Mouse (Mus musculus) c-Kit-negative CD71-positive TER-119-positive erythroid progenitor cells, embryonic 14.5 days (primary cell): ENCODE measurements around the gene Trim52.
"Not testable (repeated sequence)": the region's sequence is repeated elsewhere in the genome, so short reads cannot be mapped to it uniquely, and the experiment has no call there.

ENCODE experiments used
- DNase-seq: peaks from one replicate; pipeline ENCODE4 v3.0.0-alpha.2; 2013; ENCODE audit warnings: low read depth, low spot score

Trim52 gene

DNA sequence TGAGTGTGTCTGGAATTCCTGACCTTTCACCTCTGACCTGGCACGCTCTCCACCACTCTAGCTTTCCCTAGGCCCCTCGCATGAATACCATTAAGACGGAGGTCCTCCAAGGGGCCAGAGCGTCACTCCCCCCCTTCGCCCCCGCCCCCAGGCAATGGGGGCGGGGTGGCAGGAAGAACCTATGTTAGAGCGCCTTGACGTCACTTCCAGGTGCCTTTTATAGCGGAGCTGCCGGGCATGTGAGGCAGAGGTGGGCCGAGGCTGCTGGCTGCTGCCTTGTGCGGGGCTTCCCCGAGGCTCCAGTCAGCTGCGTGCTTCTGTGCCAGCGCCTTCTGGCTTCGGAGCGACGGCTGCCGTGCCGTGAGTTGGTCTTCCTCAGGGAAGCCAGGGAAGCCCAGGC is at the start of gene Trim52:
TSS of gene Trim52 (plus strand) at position 219 of the 400 bp plus-strand sequence.
- DNase-seq, result no peak

DNA sequence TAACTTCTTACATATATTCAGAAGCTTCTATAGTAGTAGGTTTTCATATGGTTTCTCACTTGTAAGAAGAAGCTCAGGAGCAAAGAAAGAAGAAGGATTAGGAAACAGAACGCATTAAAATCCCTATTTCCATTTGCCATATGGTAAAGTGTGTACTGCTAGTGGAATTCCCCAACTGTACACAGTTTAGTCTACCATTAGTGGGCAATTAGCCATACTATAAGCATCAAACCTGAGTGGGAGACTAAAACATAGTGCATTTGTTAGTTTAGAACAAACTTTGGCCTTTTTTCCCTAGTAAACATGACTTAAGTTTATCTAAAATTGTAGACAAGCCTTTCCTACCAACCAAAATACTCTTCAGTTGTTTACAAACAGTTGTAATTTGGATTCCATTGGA is 33.4 kb upstream of the Trim52 start:
- no peak for DNase-seq

DNA sequence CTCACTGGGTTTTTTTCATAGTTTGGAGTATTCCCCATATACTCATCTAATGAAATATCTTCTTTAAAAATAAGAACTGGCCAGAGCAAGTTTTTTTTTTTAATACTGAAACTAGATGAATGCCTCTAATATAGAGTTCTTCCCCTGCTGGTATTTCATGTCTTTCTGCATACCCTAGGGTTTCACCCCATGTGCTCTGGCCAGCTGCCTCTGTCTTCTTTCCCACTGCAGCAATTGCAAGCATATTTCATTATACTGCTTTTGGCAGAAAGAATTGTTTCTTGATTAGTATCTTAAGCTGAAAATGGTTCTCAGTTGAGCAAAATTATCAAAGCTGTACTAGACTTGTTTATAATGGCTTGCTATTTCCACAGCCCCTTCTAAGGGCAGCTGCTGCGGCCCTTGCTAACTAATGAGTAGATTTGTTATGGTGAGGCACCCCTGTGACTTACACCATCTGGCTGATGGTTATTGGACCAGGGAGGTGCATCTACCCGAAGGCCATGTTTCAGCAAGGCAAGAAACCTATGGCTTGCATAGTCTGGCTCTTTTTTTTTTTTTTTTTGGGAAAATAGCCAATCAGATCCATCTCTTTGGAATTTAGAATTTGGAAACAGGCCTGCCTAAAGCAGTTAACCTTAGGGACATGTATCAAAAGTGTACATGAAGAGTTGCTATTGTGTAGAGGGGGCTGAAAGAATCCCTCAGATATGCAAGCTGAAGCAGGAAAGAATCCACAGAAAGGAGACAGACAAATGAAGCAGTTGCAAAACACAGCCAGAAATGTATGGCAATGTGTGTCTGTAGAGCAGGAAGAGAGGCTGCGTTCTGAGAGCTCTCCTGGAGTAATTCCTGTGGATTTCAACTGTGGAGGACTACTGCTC is 30.6 kb upstream of the Trim52 start:
- DNase-seq, result no peak

DNA sequence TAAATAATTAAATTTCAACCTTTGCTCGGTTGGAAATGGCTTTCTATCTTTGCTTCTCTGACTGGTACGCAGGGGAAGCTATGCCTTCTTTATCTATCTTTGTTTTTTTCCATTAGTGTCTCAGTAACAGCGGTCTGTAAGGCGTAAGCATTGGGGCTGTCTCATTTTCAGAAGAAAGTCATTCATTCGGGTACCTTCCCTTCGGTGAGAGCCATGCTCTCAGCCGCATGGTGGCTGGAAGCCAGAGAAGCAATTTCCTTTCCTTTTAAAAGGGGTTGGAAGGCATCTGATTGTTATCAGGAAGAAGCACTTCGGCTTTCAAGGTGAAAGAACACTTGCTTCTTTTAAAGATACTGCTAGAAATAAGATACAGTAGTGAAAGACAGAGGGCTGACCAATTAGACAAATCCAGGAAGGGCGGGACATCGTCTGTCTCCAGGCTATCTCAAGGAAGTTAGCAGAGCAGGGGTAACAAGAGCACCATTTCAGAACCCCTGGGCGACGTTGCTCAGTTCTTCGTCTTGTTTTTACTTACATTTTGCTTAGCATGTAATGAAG is 17.4 kb upstream of the Trim52 start:
- DNase-seq, result no peak

DNA sequence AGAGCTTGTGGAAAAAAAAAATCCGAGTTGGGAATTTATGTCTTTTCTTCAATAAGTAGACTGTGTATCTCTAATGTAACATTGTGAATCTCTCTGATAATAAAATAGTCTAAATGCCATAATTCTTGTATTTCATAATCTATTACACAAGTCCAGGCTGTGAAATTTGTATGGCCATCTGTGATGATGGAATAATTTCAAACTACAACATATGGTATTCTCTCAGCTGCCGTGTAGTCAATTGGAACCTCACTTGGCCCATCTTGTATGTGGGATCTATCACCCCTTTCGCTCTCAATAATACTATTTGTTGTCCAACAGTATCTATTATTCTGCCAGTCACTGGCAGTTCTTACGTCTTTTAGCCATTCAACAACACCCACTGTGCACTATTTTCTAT is 9.2 kb upstream of the Trim52 start:
- DNase-seq, result no peak

DNA sequence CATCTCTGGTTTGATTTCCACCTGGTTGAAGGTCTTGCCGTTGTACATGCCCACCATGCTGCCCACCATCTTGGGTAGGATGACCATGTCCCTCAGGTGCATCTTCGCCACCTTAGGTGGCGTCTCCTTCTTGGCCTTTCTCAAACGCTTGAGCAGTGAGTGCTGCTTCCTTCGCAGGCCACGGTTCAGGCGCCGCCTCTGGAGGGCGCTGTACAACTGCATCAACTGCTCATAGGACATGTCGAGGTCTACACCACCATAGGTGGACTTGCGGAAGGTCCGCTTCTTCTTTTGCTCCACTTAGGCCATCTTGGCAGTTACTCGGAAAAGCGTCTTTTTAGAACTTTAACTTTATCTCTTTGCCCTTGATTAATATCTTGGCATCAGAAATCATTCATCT is 5.1 kb upstream of the Trim52 start:
- DNase-seq, result no peak

DNA sequence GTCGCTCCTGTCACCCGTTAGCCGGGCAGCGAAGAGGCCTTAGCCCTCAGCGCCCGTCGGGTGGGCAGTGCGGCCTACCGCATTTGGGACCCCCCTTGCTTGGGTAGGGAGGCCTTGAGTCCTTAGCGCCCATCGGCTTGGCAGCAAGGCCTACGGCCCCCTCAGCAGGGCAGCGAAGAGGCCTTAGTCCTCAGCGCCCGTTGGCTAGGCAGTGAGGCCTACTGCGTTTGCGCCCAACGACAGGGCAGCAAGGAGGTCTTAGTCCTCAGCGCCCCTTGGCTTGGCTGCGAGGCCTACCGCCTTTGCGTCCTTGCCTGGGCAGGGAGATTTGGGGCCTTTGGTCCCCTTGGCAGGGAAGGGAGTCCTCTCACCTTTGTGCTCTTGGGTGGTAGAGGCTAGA is 427 bp downstream of the Trim52 start:
- no peak for DNase-seq

DNA sequence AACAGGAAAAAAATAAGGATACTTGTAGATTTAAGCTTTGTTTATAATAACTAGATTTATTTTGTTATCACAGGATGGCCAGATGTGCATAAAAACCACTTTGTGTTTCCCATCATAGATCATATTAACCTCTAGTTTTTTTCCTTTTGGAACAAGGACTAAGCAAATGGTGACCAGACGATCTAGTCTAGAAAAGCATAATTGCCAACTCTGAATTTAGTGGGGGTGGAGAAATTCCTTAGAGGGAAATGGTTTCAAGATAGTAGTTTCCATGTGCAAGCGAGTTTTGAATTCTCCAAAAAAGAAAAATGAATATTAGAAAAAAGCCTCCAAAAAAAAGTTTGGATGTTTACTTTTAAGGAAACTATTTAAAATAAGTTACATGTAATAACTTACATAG is 13.4 kb downstream of the Trim52 start:
- DNase-seq, result no peak

DNA sequence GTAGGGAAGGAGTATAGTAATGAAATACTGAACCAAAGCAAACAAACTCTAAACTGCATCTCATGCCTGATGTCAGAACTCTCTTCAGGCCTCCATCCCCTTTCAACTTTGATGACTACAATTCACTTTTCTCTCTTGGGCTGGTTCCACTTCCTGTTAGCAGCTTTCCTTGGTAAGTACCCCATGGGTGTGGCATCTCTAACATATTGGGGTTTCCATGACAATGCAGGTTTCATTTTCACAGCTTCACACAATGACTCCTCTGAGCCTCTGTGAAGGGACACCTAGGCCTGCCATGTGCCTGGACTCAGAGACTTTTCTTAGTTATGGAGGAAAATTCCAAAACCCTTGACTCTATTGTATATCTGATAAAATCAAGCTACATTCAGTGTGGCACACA is 30.3 kb downstream of the Trim52 start:
- DNase-seq, result no peak

DNA sequence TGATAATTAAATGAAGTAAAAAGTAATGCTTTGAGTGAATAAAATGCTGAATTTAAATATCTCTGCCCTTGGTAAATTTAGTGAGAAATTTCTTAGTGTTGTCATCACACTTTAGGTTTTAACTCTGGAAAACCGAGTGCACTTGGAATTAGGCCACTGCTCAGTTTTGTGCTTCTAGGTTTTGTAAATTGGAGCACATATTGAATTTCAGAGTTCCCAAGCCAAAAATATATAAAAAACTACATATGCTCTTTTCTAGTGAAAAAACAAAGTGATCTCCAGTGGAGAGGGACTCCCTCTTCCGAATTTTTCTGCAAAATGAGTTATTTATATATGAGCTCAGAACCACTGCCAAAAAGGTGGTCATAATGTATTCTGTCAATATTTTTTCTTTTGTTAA is 45.2 kb downstream of the Trim52 start:
- no peak for DNase-seq

DNA sequence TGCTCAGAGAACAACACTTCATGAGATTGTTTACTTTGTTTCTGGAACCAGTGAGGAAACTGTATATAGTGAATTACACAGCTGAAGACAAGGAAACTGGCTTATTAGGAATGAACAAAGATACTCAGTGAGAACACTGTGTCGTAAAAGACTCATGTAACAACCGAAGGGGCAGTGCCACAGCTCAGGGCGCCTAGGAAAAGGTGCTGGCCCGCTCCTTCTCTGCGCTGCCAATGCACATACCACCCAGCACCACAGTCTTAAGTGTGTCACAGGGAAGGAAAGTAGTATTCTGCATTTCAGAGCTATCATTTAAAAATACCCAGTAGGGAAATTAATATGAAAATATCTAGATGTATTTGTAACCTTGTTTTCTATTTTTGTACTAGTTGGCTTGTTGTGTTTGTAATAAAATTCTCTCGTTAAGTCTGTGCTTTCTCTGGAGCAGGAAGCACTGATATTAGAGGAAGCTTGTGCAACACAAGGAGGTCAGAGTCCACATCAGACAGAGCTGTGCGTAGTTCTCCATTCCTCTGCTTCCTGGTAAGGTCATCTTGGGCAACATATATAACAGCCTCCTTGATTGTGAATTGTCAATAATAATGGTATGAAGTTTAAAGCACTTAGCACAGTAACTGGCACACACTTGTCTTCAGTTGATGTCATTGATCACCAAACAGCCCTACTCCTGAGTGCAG is 49.0 kb downstream of the Trim52 start:
- DNase-seq, result no peak

DNA sequence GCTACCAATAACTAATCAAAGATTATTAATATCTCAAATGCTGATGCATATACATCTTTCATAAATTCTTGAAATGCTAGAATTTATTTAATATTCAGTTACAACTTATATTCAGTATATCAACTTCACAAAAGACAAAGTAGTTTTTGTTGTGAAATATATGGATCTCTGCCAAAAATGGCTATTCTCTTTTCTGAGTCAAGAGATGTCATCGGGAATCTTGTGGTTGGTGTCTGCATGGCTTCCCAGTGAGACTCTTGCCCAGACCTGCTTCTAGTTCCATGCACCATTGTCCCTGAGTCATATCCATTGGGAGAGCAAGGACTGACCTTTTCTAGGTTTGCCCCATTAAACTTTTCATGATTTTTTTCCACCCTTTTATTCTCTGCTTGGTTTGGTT is 50.5 kb downstream of the Trim52 start:
- no peak for DNase-seq

DNA sequence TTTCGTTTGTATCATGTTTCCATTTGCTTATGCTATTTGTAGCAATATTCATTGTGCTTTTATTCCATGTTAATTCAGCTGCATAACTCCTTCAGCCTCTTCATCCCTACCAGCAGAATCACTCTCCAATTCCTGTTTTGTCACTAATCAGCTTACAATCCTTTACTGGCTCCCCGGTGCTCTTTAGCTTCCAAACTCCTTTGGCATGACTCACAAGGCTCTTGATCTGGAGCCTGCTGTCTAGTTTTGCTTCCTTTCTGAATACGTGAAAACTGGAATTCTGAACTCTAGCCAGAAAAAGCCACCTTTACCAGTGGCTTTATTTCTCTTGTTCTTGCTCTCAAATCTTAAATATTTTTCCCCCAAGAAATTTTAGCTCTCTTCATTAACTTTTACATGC is 56.3 kb downstream of the Trim52 start:
- DNase-seq, result no peak

DNA sequence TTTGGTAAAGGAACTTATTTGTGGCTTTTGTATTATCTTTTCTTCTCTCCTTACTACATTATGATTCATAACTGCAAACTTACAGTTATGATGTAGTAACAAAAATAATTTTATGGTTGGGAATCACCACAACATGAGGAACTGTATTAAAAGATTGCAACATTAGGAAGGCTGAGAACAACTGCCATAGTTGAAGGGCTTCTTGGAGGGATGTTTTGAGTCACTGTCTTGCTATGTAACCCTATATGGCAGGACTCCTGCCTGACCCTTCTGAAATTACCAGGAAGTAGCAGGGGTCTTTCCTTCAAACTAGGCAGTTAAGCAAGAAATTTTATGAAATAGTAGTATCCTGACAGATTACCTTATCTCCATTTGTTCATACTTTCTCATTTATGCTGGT is 57.2 kb downstream of the Trim52 start:
- DNase-seq, result no peak

DNA sequence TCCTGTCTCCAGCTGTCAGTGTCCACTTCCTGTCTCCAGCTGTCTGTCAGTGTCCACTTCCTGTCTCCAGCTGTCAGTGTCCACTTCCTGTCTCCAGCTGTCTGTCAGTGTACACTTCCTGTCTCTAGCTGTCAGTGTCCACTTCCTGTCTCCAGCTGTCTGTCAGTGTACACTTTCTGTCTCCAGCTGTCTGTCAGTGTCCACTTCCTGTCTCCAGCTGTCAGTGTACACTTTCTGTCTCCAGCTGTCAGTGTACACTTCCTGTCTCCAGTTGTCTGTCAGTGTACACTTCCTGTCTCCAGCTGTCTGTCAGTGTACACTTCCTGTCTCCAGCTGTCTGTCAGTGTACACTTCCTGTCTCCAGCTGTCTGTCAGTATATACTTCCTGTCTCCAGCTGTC is 57.9 kb downstream of the Trim52 start:
- not testable (repeated sequence) for DNase-seq

DNA sequence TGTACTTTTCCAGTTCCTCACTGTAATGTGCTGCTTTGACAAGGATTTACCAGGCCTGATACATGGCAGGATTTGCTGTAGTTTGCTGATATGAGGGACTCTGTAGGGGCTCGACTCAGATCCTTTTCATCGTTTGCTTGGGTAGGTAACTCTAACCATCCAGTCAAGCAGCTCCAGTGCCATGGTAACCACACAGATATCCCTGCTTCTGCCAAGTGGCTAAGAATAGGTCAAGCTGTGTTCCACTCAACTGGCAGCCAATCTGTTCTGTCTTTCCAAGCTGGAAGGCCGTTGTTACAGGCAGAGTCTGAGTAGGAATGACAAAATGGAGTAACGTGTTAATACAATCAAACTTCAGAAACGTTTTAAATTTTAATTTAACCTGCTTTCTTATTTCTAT is 70.9 kb downstream of the Trim52 start:
- no peak for DNase-seq

DNA sequence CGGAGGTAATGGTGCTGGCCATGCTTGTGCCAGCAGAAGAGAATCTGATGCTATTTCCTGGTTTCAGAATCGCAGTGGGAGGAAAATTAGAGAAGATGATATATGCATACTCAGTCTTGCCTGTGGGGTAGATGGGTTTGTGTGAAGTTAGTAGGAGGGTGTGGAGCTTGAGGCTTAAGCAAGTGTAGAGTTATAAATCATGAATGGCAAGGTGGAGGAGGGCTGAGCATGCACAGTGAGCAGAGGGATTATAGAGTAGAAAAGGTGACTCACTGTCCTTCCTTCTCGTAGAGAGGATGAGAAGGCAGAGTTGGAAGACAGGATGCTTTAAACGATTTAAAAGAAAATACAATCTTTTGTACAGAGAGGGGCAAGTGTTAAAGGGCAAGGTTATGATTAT is 72.2 kb downstream of the Trim52 start:
- DNase-seq, result no peak

DNA sequence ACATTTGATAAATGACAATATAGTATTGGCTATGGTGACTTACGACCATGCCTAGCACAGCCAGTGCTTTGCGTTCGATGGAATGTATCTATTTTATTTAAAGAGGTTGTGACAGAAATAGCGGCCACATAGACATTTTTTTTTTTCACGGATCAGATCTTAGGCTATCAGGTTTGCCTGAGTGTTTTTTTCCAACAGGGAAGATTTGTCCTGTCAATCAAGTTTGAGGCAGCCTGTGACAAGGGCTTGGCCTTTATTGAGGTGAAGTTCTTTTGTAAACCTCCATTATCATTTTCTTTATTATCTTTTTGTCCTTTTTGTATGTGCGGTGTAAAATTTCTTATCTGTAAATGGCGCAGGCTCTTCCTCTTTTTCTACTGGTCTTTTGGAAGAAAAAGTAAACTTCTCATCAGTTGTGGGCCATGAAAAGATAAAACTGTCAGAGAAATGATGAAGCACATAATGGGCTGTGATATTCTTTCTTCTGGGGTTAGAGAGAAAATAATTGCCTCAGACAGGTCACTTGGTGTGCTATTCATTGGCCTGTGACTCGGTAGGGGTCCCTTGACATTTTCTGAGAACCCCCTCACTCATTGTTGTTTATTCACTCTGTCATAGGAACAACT is 73.2 kb downstream of the Trim52 start:
- no peak for DNase-seq

DNA sequence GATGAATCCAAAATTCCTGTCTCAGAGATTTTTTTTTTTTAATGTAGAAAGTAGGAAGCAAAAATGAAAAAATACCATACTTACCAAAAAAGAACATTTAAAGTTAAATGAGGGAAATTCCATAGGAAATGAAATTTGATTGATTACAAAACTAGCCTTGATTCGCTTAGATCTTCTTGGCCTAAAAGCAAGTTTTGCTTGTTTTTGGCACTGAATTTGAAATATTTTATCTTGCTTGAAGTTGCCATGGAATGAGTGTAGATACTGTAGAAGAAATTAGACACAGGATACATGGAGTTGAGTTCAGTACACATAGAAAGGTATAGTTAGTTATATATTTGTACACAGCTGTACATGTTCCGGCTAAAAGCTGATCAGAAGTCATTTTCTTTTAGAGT is 73.7 kb downstream of the Trim52 start:
- DNase-seq, result no peak

DNA sequence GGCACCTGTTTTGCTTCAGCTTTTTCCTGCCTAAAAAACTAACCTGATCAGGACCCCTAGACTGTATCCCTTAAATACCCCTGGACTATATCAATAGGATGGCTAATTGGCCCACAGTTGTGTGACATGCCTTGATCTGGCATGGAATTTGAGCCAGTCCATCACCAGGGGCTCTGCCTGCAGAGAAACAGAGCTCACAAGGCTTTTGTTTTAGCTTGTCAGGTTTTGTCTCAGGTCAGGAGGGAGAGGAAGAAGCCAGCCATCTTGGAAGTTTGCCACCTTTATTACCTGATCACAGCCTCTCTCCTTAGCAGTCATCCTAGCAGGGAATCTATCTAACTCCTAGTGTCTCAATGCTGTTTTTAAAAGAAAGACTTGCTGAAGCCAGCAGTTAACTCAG is 74.6 kb downstream of the Trim52 start:
- no peak for DNase-seq

DNA sequence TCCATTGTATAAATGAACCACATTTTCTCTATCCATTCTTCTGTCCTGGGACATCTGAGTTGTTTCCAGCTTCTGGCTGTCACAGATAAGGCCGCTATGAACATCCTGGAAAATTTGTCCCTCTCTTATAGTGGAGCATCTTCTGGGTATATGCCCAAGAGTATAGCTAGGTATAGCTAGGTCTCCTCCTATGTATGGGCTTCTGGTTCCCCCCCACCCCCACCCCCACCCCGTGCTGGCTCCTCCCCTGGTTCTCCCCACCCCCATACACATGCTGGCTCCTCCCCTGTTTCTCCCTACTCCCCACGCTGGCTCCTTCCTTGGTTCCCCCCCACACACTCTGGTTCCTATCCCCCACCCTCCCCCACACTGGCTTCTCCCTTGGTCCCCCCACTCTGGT is 78.0 kb downstream of the Trim52 start:
- DNase-seq, result no peak
